Comparison of ENCODE assay signal across 25 mouse cellular contexts in the genomic region with DNA sequence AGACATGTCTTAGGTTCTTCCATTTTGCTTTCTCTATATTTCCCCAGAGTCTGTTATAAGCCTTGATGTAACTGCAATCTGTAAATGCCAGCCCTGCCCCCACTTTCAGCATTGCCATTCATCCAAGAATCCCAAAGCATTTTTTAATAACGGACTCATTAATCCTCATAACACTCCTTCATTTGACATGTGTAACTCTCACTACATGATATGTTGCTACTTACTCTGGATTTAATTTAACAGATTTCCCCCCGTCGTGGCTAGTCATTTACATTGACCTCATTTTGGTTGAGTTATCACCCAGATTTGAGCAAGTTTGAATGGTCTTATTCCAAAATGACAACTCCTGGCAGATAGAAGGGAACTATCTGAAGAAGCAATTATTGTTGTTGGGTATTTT.
"Had no signal": no experiment of that assay in that cellular context is flagged by ENCODE, and none has a peak within 500 bp of the region (broad histone marks: within the 10 kb centered on the region; RNA-seq: fewer than 3 reads in every experiment).

No protein-coding gene starts in this region.

- DNase-seq: left cerebral cortex, postnatal 4 days; liver; liver, embryonic 13.5 days; liver, postnatal 0 days; lung, adult 18-20 months; lung, embryonic 14.5 days; lung, postnatal 10 days; lung, postnatal 14 days; lung, postnatal 36 days; lung, postnatal 4 days; midbrain, embryonic 14.5 days had no signal

- H3K4me1 ChIP-seq: limb, embryonic 12.5 days; limb, embryonic 13.5 days; limb, embryonic 15.5 days; liver, embryonic 12.5 days; liver, embryonic 13.5 days; liver, embryonic 15.5 days; megakaryocyte, embryonic 14.5 days had no signal

- H3K4me3 ChIP-seq: left cerebral cortex, adult 2 months; limb, embryonic 10.5 days; limb, embryonic 12.5 days; limb, embryonic 13.5 days; limb, embryonic 15.5 days; liver, embryonic 12.5 days; liver, embryonic 13.5 days; liver, embryonic 15.5 days; lung, embryonic 15.5 days; megakaryocyte, embryonic 14.5 days; midbrain, embryonic 10.5 days; midbrain, embryonic 12.5 days; midbrain, embryonic 13.5 days; midbrain, embryonic 15.5 days; myocyte had no signal
